Mouse (Mus musculus): ENCODE measurements at regions not wholly inside any gene's neighbourhood (a gene's known extent, or its start where the extent isn't known, plus 50 kb on each side); places are given as distances from the start of the nearest gene placed in this dataset.
"Not testable (repeated sequence)": the region's sequence is repeated elsewhere in the genome, so short reads cannot be mapped to it uniquely, and the experiment has no call there.

- TF ChIP-seq CTCF, EP300 (IDR thresholded peaks at IDR 0.05): not testable (repeated sequence)
Measured at GRCm38 (mm10) chr3:4930731-4931130, 819.9 kb upstream of the Gm8797 start.
